Mouse (Mus musculus) pancreas, adult 10 weeks (tissue): ENCODE results near the gene Crx. TPM values are rescaled to one million over a fixed set of nuclear protein-coding genes. Genes with fewer than 3 reads are reported as not detected.

ENCODE experiments used
- polyA plus RNA-seq: library from polyadenylated mRNA; stranded (reverse); fragments of 350-450 nt; fragmentation: Illumina TruSeq; extraction: RNeasy Lipid Tissue Mini Kit (QIAGEN cat#74804); gene quantifications from one replicate; pipeline ENCODE4 v1.2.3, GENCODE M21; 2015; ENCODE audit warnings: low read depth, low replicate concordance; ENCODE audit not compliant: insufficient read depth

Crx gene
- not detected for polyA plus RNA-seq

GRCm38 (mm10) chr7:15879756-15880155 is at the start of gene Crx:
TSS of gene Crx (minus strand) at chr7:15879968.

GRCm38 (mm10) chr7:15922220-15922773 is 42.5 kb upstream of the Crx start, which contains the start of gene Selenow:
TSS of gene Selenow (minus strand) at chr7:15922402.

GRCm38 (mm10) chr7:15882317-15882716 is 2.5 kb upstream of the Crx start, which contains the start of gene Crxos:
TSS of gene Crxos (plus strand) at chr7:15882617.

GRCm38 (mm10) chr7:15839578-15839977 is 40.2 kb downstream of the Crx start, which contains the start of gene Obox6:
TSS of gene Obox6 (minus strand) at chr7:15839678.

Other genes starting within 250 kb of the Crx start
- not detected for gene Obox3, start 240.1 kb downstream of the Crx start, polyA plus RNA-seq
- not detected for gene Obox5, start 129.8 kb downstream of the Crx start, polyA plus RNA-seq
- not detected for gene Obox6, start 40.3 kb downstream of the Crx start, polyA plus RNA-seq
- not detected for gene Crxos, start 2.6 kb upstream of the Crx start, polyA plus RNA-seq
- 122 TPM for gene Selenow, start 42.4 kb upstream of the Crx start, polyA plus RNA-seq
- gene Nop53, start 66.1 kb upstream of the Crx start, polyA plus RNA-seq = 36.2 TPM
- 20.4 TPM for gene Ehd2, start 87.6 kb upstream of the Crx start, polyA plus RNA-seq
- gene Bicra, start 168.0 kb upstream of the Crx start, polyA plus RNA-seq = 4.8 TPM
- gene Zfp541, start 181.8 kb upstream of the Crx start, polyA plus RNA-seq = not detected
- gene Napa, start 218.5 kb upstream of the Crx start, polyA plus RNA-seq = 57.5 TPM
- 8.0 TPM for gene Kptn, start 239.9 kb upstream of the Crx start, polyA plus RNA-seq
- 0.15 TPM for gene Slc8a2, start 249.9 kb upstream of the Crx start, polyA plus RNA-seq